Mouse (Mus musculus) bone marrow macrophage, adult 2 months (primary cell): ENCODE results near the gene 9530068E07Rik.

Experiments
- CTCF ChIP-seq: IDR thresholded peaks from 2 replicates; pipeline ENCODE4 v1.5.1; 2012; ENCODE audit warnings: low read depth, mild to moderate bottlenecking, low read length, moderate library complexity
- POLR2A ChIP-seq: IDR thresholded peaks from 2 replicates; pipeline ENCODE4 v1.6.1; 2012; ENCODE audit warnings: mild to moderate bottlenecking, low read depth, low read length, borderline replicate concordance

GRCm38 (mm10) chr11:52352271-52352670 is 44.0 kb upstream of the 9530068E07Rik start:
- no peak for TF ChIP-seq CTCF
- no peak for TF ChIP-seq POLR2A
